ENCODE assay signal across 11 mouse cellular contexts in the genomic region with DNA sequence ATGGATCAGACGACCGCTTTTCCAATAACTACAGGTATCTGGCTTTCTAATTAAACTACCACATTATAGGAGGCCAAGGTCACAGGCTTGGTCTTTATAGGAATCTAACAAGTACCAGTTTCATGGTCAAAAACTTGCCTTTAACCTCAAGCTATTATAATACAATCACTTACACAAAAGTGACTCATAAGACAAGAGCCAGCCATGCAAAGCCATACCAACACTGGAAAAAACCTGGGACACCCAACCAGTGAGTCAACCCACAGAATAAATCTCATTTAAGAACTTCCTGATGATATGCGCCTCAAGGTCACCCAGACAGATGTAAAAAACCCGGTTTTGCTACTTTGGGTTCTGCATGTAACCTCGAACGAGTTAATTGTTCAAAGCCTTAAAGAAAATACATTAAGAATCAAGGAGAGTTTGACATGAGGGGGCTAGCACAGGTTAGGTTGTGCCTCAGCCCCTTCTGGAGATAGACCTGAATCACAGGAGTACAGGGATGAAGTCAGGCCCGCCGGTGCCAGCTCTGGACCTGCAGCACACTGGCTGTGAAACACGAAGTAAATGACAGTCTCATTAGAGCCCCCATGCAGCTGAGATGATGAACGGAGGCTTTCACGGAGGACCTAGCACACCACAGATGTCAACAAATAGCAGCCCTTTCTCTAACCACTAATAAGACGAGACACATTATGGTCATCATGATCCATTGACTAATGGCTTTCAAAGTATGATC. TPM values are rescaled to one million over a fixed set of nuclear protein-coding genes. Genes with fewer than 3 reads are reported as not detected.
A peak's percentile ranks its signal among the peaks of the same experiment; 100 is the strongest.
DNase-seq lines count a peak whose midpoint lies in the region; ATAC-seq lines count a peak whose summit lies in the region.
"Had no signal": no experiment of that assay in that cellular context is flagged by ENCODE, and none has a peak within 500 bp of the region (broad histone marks: within the 10 kb centered on the region; RNA-seq: fewer than 3 reads in every experiment).

No protein-coding gene starts in this region.

- WGBS in forebrain, embryonic 15.5 days, result 67% methylated on average over 12 of the region's 12 CpGs
- 89% methylated on average over 12 of the region's 12 CpGs for WGBS in midbrain, embryonic 11.5 days

- no peak for ATAC-seq in forebrain, embryonic 15.5 days (replicated peaks)
- ATAC-seq in midbrain, embryonic 11.5 days (ENCODE audit: low FRiP score), result no peak
- ATAC-seq in megakaryocyte progenitor cell, adult 5-6 weeks (replicated peaks; ENCODE audit: poor library complexity), result no peak
- ATAC-seq: inflammation-experienced regulatory T-cells, adult 6 months had no signal

- H3K4me3 ChIP-seq in forebrain, embryonic 15.5 days, result peak overlapping the region; percentile 59
- H3K4me3 ChIP-seq in midbrain, embryonic 11.5 days (ENCODE audit: low read depth, low read length), result no peak overlapping the region

- H3K36me3 ChIP-seq in forebrain, embryonic 15.5 days, result no peaks in the 10 kb centered on the region
- H3K36me3 ChIP-seq in midbrain, embryonic 11.5 days (ENCODE audit: control insufficient read depth, insufficient read depth, low read length), result no peaks in the 10 kb centered on the region

- peak overlapping the region; percentile 66 for H3K4me2 ChIP-seq in forebrain, embryonic 15.5 days (replicated peaks)
- H3K4me2 ChIP-seq in midbrain, embryonic 11.5 days, result 0 out of 2 replicates have a peak overlapping the region, but pooled peaks have one; percentile 13

- H3K9me3 ChIP-seq in forebrain, embryonic 15.5 days, result no peaks in the 10 kb centered on the region
- H3K9me3 ChIP-seq in midbrain, embryonic 11.5 days (ENCODE audit: control insufficient read depth, low read length), result no peaks in the 10 kb centered on the region

- no peak overlapping the region for H3K27ac ChIP-seq in forebrain, embryonic 15.5 days (replicated peaks)
- no peak overlapping the region for H3K27ac ChIP-seq in midbrain, embryonic 11.5 days (ENCODE audit: low read depth, low read length)
- H3K27ac ChIP-seq: macrophage had no signal

- no peak overlapping the region for H3K9ac ChIP-seq in forebrain, embryonic 15.5 days (replicated peaks)
- H3K9ac ChIP-seq in midbrain, embryonic 11.5 days (ENCODE audit: low read length), result no peak overlapping the region

- DNase-seq in cerebellum, postnatal 10 days, result peak; percentile 18 to 32
- DNase-seq in cerebellum, adult 11-12 months, result no peak
- DNase-seq in 3134 (ENCODE audit: extremely low read depth, insufficient read length, low spot score), result peak; percentile 55
- no peak for DNase-seq in midbrain, embryonic 11.5 days (ENCODE audit: low spot score, missing footprints)
- DNase-seq in lung, postnatal 4 days, result no peak
- no peak for DNase-seq in urinary bladder, postnatal 25 days (ENCODE audit: low spot score)
- DNase-seq: heart, adult 11 months had no signal

- H3K27me3 ChIP-seq in forebrain, embryonic 15.5 days, result no peaks in the 10 kb centered on the region
- no peaks in the 10 kb centered on the region for H3K27me3 ChIP-seq in midbrain, embryonic 11.5 days (ENCODE audit: control insufficient read depth, insufficient read depth, low read length)

- peaks cover 56% of the 10 kb centered on the region for H3K4me1 ChIP-seq in forebrain, embryonic 15.5 days
- peaks cover 15% of the 10 kb centered on the region; the same call in 1 of the 2 replicates for H3K4me1 ChIP-seq in midbrain, embryonic 11.5 days (ENCODE audit: control insufficient read depth, insufficient read depth, low read length)

RNA-seq across cellular contexts. Expression of gene Prkar2b, which starts 3.5 kb away (rescaled TPM):
- polyA plus RNA-seq in forebrain, embryonic 15.5 days (2015; fragmentation: Nextera tagmentation; extraction: Ambion mirVana), result 124 and 138 TPM in 2 replicates
- 73.7 and 83.0 TPM in 2 replicates for polyA plus RNA-seq in midbrain, embryonic 11.5 days (2014; fragmentation: Nextera tagmentation; extraction: Ambion mirVana)
- total RNA-seq in megakaryocyte progenitor cell, adult 5-6 weeks (2015), result 94.3 and 99.4 TPM in 2 replicates
- 77.3 and 87.7 TPM in 2 replicates for total RNA-seq in megakaryocyte progenitor cell, adult 5-6 weeks (2017)

Comparison
In these comparisons a context has a peak if more than half of its experiments do, and no peak if none do; other contexts are left out.
1. DNase-seq: peak in cerebellum, postnatal 10 days (2 of 2) and 3134 (single experiment); none in cerebellum, adult 11-12 months (single experiment), midbrain, embryonic 11.5 days (single experiment), lung, postnatal 4 days (0 of 2) and urinary bladder, postnatal 25 days (single experiment).